Mouse (Mus musculus) kidney, adult 2 months (tissue): ENCODE data around the gene Corin.

ENCODE experiments used
- CTCF ChIP-seq: fragments of 200-500 bp; conservative IDR thresholded peaks from 2 replicates; pipeline ENCODE4 v1.5.1; 2011; ENCODE audit warnings: low read depth, mild to moderate bottlenecking, control low read depth, low read length, moderate library complexity, mixed read lengths; ENCODE audit not compliant: insufficient read depth, insufficient read length
- POLR2A ChIP-seq: fragments of 200-500 bp; IDR thresholded peaks from one replicate; pipeline ENCODE4 v1.6.1; 2011; ENCODE audit warnings: low read depth, low read length, control low read depth

DNA sequence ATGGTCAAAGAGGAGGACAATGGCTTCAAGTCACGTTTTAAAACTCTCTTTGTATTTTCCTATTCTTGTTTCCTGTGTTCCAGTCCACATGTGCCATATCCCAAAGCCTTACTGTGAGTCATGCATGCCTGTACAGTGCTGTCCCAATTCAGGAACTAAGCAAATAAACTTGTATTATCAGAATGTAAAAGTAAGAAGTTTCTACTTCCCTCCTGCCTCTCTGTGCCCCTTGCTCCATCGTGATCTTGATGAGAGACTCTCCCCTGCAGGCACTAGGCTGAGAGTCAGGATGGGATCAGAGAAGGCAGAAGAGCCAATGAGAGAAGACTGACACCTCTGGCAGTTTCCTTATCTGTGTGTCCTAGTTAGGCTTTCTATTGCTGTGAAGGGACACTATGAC, 13.0 kb downstream of the Corin start:
- no peak for TF ChIP-seq POLR2A
- TF ChIP-seq CTCF = no peak
